Mouse (Mus musculus) megakaryocyte, embryonic 14.5 days (primary cell): Measurements from ENCODE around the gene Dhx40.

Experiments
- FLI1 ChIP-seq: IDR thresholded peaks from 2 replicates; pipeline ENCODE4 v1.6.1; 2012; ENCODE audit warnings: low read length, inconsistent platforms, mixed read lengths
- GATA1 ChIP-seq: IDR thresholded peaks from 3 replicates; pipeline ENCODE4 v1.6.1; 2012; ENCODE audit warnings: mixed read lengths, low read length, inconsistent platforms, borderline replicate concordance

DNA sequence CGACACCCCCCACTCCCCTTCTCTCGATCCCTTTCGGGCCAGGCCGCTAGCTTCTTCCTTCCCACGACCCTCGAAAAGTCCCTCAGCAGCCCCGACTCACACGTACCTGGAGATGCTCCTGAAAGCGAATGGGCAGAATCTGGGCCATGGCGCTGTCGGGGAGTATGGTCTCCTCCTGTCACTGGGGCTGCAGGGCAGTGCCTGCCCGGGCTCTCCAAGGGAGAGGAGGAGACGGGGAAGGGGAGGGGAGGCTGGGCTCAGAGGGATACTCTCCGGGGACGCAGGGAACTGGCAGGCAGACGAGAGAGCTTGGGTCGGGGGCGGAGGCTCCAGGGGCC, 50.4 kb downstream of the Dhx40 start:
- TF ChIP-seq FLI1, result no peak
- TF ChIP-seq GATA1, result no peak
